Mouse (Mus musculus) small intestine, adult 2 months (tissue): Measurements from ENCODE around the gene Sept5. TPM values are rescaled to one million over a fixed set of nuclear protein-coding genes. Genes with fewer than 3 reads are reported as not detected.

ENCODE experiments used
- H3K27ac ChIP-seq: fragments of 200-500 bp; 2 replicates; pipeline ENCODE4 v1.5.1; 2012; ENCODE audit warnings: low read depth, low read length, control low read depth, inconsistent platforms; ENCODE audit not compliant: insufficient read depth
- H3K27me3 ChIP-seq: fragments of 200-500 bp; 2 replicates; pipeline ENCODE4 v1.6.1; 2012; ENCODE audit warnings: mild to moderate bottlenecking, moderate library complexity, low read length, inconsistent platforms; ENCODE audit not compliant: control insufficient read depth, insufficient read depth
- H3K36me3 ChIP-seq: fragments of 200-500 bp; 2 replicates; pipeline ENCODE4 v1.6.1; 2012; ENCODE audit warnings: mild to moderate bottlenecking, low read length, control low read depth, inconsistent platforms; ENCODE audit not compliant: control insufficient read depth, insufficient read depth
- H3K4me1 ChIP-seq: fragments of 200-500 bp; 2 replicates; pipeline ENCODE4 v1.6.1; 2012; ENCODE audit warnings: low read length, inconsistent platforms, mixed read lengths; ENCODE audit not compliant: control insufficient read depth, insufficient read depth, insufficient read length
- H3K4me3 ChIP-seq: fragments of 200-500 bp; 2 replicates; pipeline ENCODE4 v1.5.1; 2012; ENCODE audit warnings: low read depth, mild to moderate bottlenecking, control low read depth, inconsistent platforms, low read length, moderate library complexity
- CTCF ChIP-seq: fragments of 200-500 bp; IDR thresholded peaks from 2 replicates; pipeline ENCODE4 v1.5.1; 2012; ENCODE audit warnings: low read depth, mild to moderate bottlenecking, control low read depth, inconsistent platforms, low read length, moderate library complexity, mixed read lengths; ENCODE audit not compliant: insufficient replicate concordance, insufficient read length; ENCODE audit errors: extremely low read depth
- POLR2A ChIP-seq: fragments of 200-500 bp; IDR thresholded peaks from 2 replicates; pipeline ENCODE4 v1.6.1; 2012; ENCODE audit warnings: low read depth, mild to moderate bottlenecking, control low read depth, inconsistent platforms, low read length, moderate library complexity
- WGBS: fragments of 180-500 bp; shearing (Covaris S2); methylation state at CpG from one replicate; pipeline ENCODE4 v1.1.7; 2018; 5-methylcytosine and 5-hydroxymethylcytosine counted together
- polyA plus RNA-seq: library from polyadenylated mRNA; depleted of rRNA; stranded (reverse); fragments of >200 nt; gene quantifications from 2 replicates; pipeline ENCODE4 v1.2.3, GENCODE M21; 2012

Gene Sept5
- polyA plus RNA-seq, 1 experiment = 381 TPM

DNA sequence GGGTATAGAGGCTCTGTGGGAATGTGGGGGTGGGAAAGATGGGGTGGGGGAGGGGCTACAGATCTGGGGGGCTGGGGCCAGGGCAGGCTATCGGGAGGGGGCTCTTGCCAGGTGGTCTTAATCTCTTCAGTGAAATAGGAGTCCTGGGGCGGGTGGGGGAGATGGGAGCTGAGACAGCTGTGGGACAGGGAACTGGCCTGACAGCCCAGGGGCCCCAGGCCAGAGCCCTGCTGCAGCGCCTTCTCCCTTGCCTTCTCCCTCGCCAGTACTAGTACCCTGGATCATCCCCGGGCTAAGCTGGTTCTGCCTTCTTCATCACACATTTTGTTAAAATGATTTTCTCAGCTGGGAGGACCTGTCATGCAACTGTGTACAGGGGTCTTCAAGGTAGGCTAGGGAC lies 33.5 kb downstream of the Sept5 start:
- peaks cover 6% of the 10 kb centered on the region for H3K4me1 ChIP-seq
- no peak overlapping the region for H3K4me3 ChIP-seq
- WGBS = 76% methylated on average over 5 of the region's 5 CpGs
- TF ChIP-seq CTCF (no peak), POLR2A (no peak)
- H3K27ac ChIP-seq = no peak overlapping the region
- no peaks in the 10 kb centered on the region for H3K36me3 ChIP-seq
- H3K27me3 ChIP-seq = peaks cover 9% of the 10 kb centered on the region

DNA sequence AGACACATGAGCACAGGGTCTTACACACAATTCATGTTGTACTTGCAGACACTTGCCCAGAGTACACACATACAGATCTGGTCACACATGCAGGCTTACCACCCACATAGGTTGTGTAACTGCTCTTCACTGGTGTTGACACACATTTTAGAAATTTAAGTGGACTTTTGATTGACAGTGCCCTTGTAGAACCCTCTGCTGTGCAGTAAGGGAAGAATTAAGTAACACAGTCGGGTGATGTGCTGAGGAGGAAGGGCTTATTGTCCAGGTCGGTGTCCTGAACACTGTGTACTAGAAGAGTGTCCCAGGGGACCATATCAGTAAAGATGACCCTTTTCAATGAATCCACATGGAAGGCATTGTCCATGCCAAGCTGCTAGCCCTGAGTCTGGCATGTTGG lies 35.8 kb downstream of the Sept5 start:
- TF ChIP-seq CTCF = no peak
- TF ChIP-seq POLR2A = no peak
- no peak overlapping the region for H3K4me3 ChIP-seq
- H3K36me3 ChIP-seq = no peaks in the 10 kb centered on the region
- H3K27me3 ChIP-seq = peaks cover 19% of the 10 kb centered on the region
- H3K27ac ChIP-seq = no peak overlapping the region
- H3K4me1 ChIP-seq = peaks cover 12% of the 10 kb centered on the region
- WGBS = 84% methylated on average over 2 of the region's 2 CpGs

DNA sequence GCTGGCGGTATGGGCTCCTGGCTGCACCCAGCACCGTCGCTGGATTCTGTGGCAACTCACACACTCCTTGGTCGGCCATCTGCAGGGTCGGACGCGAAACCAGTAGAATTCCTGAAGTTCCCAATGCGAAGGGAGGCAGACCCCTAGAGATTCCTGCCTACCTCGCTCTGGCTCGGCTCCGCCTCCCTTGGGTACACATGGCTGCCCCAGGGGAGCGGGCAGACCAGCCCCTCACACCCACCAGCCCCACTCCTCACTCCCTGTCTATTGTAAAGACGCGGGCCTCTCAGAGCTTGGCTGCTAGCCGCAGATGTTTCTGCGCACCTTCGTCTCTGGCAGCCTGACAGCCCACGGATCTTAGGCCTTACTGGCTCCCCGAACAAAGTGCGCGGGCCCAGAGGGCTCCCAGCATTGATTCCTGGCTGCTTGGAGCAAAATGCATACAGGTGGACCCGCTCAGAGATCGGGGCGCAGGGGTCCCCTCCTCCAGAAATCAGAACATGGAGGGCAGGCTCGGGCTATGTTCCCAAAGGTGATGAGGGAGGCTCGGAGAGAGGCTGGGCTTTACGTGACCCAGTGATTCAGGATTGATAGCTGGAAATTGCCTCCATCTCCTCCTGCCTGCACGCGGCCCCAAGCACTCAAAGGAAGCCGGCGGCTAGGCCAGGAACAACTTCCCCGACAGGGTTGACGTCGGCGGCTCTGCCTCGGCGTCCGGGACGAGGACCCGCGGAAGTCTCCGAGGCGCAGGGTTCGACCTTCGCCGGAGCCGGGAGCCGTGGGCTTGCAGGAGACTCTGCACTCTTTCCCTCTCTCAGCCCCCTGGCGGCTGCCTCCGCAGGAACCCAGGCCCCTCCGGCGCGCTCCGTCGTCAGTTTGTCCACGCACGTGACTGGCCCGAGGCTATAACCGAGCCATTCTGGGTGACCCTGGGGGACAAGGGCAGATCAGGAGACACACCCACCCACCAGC lies 38.4 kb downstream of the Sept5 start:
- WGBS = 8% methylated on average over 59 of the region's 59 CpGs

DNA sequence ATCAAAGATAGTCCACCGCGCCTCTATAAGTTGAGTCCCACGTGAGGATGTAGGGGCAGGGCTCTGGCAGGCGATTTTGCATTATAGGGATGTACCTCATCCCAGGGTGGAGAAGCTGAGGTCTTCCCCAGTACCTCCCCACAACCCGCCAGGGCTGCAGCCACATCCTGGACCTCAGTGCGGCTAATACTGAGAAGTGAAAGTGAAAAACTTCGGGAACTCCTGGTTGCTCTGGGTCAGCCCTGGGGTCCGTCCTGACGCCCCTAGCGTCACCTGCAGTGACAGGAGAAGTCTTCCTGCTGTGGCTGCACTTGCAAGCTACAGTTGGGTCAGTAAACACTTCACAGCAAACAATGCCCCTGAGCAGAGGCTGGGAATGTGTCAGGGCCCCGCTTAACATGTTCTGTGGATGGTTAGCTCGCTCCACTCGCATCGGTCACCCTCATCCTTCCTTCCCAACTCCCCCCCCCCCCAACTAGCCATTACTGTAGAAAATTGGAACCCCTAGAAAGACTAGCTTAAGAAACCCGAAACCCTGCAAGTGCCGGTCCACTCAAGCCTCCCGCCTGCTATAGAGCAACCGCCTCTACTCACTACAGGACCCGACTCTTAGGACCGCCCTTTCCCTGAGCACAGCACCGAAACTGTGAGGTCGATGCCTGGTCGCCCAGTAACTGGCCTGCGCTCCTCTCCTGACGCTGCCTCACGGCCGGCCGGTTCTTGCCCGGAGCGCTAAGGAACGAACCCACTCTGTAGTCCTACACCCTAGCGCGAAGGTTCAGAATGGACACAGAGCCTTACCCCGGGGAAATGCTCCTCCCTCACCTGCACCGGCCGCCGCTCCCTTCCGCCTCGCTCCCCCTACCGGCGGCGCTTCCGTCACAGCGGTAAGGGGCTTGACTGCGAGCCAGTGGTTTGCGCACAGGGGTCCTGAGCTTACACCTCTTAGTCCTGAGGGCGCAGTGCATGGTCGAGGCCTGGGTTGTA lies 39.7 kb downstream of the Sept5 start, which contains the start of gene Tbx1:
Gene Tbx1 (minus strand): TSS at position 868 of the 987 bp plus-strand sequence.
- Histone ChIP-seq H3K4me3 (peak within 1 kb of the TSS; percentile 76), H3K4me1 (peaks cover 20% of the 10 kb centered on the region), H3K36me3 (no peaks in the 10 kb centered on the region), H3K27ac (no peak within 1 kb of the TSS), H3K27me3 (peaks cover 52% of the 10 kb centered on the region)
- WGBS = 4% methylated on average over 48 of the region's 48 CpGs
- TF ChIP-seq CTCF (peak; percentile 56; the same call in 1 of the 2 replicates), POLR2A (no peak)

More for the DNA sequence above, 38.4 kb downstream of the Sept5 start:
- peaks cover 16% of the 10 kb centered on the region for H3K4me1 ChIP-seq
- no peak for TF ChIP-seq CTCF
- no peak for TF ChIP-seq POLR2A
- H3K27me3 ChIP-seq = peaks cover 40% of the 10 kb centered on the region
- no peaks in the 10 kb centered on the region for H3K36me3 ChIP-seq
- no peak overlapping the region for H3K27ac ChIP-seq
- H3K4me3 ChIP-seq = peak overlapping the region; percentile 9

DNA sequence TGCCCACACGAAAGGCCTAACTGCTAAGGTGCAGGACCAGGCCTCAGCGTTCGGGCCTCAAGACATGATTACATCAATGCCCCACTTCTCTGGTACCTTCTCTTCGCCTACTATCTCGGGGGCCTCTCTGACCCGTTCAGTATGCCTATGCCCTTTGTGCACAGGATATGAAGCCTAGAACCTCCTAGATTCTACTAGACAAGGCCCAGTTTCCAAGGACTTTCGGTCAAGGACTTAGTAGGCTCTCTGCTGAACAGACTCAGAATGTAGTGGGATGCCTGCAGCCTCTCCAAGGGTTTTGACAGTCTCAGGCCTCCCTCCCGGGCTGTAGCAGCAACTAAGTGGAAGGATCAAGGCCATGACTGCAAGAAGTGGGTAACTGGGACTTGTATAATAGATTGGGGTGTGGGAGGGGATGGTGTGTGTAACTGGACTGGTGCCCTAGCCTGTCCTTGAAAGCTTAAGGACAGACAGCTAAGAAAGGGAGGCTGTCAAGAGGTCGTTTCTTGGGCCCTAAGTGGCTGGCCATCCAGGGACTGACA lies 40.6 kb downstream of the Sept5 start:
- H3K27ac ChIP-seq = no peak overlapping the region
- H3K27me3 ChIP-seq = peaks cover 62% of the 10 kb centered on the region
- WGBS = 87% methylated on average over 9 of the region's 9 CpGs
- H3K4me1 ChIP-seq = peaks cover 20% of the 10 kb centered on the region
- H3K36me3 ChIP-seq = no peaks in the 10 kb centered on the region
- H3K4me3 ChIP-seq = no peak overlapping the region
- no peak for TF ChIP-seq CTCF

DNA sequence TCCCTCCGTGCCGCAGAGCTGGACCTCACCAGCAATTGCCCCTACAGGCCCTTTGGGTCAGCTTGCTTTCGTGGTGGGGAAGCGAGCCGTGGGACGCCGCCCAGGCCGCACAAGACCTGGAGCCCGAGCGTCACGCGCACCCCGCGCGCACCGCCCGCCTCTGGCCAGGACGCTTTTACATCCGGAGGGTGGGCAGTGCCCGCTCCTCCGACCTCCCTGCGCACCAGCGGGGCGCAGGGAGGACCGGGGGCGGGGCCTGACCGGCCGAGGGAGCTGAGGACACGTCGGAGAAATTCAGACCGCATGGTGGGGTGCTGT lies 41.1 kb downstream of the Sept5 start:
- Histone ChIP-seq H3K36me3 (no peaks in the 10 kb centered on the region), H3K27ac (no peak overlapping the region), H3K4me3 (no peak overlapping the region), H3K4me1 (peaks cover 20% of the 10 kb centered on the region), H3K27me3 (peaks cover 66% of the 10 kb centered on the region)
- TF ChIP-seq CTCF (no peak), POLR2A (no peak)
- 31% methylated on average over 31 of the region's 31 CpGs for WGBS
